Mouse (Mus musculus) embryonic facial prominence, embryonic 10.5 days (tissue): ENCODE data around the gene Trpt1. TPM values are rescaled to one million over a fixed set of nuclear protein-coding genes. Genes with fewer than 3 reads are reported as not detected.
A peak's percentile ranks its signal among the peaks of the same experiment; 100 is the strongest.
"Not testable (repeated sequence)": the region's sequence is repeated elsewhere in the genome, so short reads cannot be mapped to it uniquely, and the experiment has no call there.

Source experiments
- DNase-seq: peaks from one replicate; pipeline ENCODE4 v3.0.0-alpha.2; 2017; ENCODE audit warnings: low spot score
- H3K27ac ChIP-seq: fragments of 300-500 bp; sonication (generic); replicated peaks from 2 replicates; pipeline ENCODE4 v1.5.1; 2016; ENCODE audit warnings: mild to moderate bottlenecking
- H3K27me3 ChIP-seq: fragments of 300-500 bp; sonication (generic); replicated peaks from 2 replicates; pipeline ENCODE4 v1.6.1; 2016; ENCODE audit warnings: low read depth, mild to moderate bottlenecking; ENCODE audit not compliant: poor library complexity, severe bottlenecking
- H3K36me3 ChIP-seq: fragments of 300-500 bp; sonication (generic); replicated peaks from 2 replicates; pipeline ENCODE4 v1.6.1; 2016; ENCODE audit warnings: mild to moderate bottlenecking, moderate library complexity
- H3K4me1 ChIP-seq: fragments of 300-500 bp; sonication (generic); 2 replicates; pipeline ENCODE4 v1.6.1; 2016
- H3K4me3 ChIP-seq: fragments of 300-500 bp; sonication (generic); 2 replicates; pipeline ENCODE4 v1.5.1; 2016; ENCODE audit warnings: mild to moderate bottlenecking, moderate library complexity
- H3K9me3 ChIP-seq: fragments of 300-500 bp; sonication (generic); 2 replicates; pipeline ENCODE4 v1.6.1; 2016; ENCODE audit warnings: mild to moderate bottlenecking
- WGBS: fragments of 180-500 bp; shearing (Covaris S2); methylation state at CpG from one replicate; pipeline ENCODE4 v1.1.7; 2016; 5-methylcytosine and 5-hydroxymethylcytosine counted together
- polyA plus RNA-seq: library from polyadenylated mRNA; unstranded; fragments of >200 nt; fragmentation: Nextera tagmentation; extraction: Ambion mirVana; gene quantifications from 2 replicates; pipeline ENCODE4 v1.2.1, GENCODE M21; 2016

Trpt1 gene
- polyA plus RNA-seq, 1 experiment from 2014 or later: 8.8 TPM

GRCm38 (mm10) chr19:6987904-6988285, 8.0 kb upstream of the Trpt1 start:
- WGBS: 5% methylated on average over 8 of the region's 8 CpGs
- Histone ChIP-seq H3K27ac (peak overlapping the region; percentile 96), H3K4me3 (peak overlapping the region; percentile 95), H3K27me3 (no peaks in the 10 kb centered on the region), H3K36me3 (peaks cover 35% of the 10 kb centered on the region), H3K9me3 (no peaks in the 10 kb centered on the region), H3K4me1 (peaks cover 43% of the 10 kb centered on the region)
- no peak for DNase-seq

GRCm38 (mm10) chr19:6989251-6989650, 6.7 kb upstream of the Trpt1 start:
- 89% methylated on average over 8 of the region's 8 CpGs for WGBS
- peaks cover 21% of the 10 kb centered on the region for H3K36me3 ChIP-seq
- DNase-seq: no peak
- H3K9me3 ChIP-seq: no peaks in the 10 kb centered on the region
- H3K27me3 ChIP-seq: no peaks in the 10 kb centered on the region
- peak overlapping the region; percentile 14; the same call in 1 of the 2 replicates for H3K4me3 ChIP-seq
- no peak overlapping the region for H3K27ac ChIP-seq
- H3K4me1 ChIP-seq: peaks cover 53% of the 10 kb centered on the region

GRCm38 (mm10) chr19:6990712-6991111, 5.2 kb upstream of the Trpt1 start:
- H3K9me3 ChIP-seq: no peaks in the 10 kb centered on the region
- H3K27ac ChIP-seq: no peak overlapping the region
- H3K4me3 ChIP-seq: no peak overlapping the region
- peaks cover 67% of the 10 kb centered on the region for H3K4me1 ChIP-seq
- H3K27me3 ChIP-seq: no peaks in the 10 kb centered on the region
- H3K36me3 ChIP-seq: peaks cover 7% of the 10 kb centered on the region
- DNase-seq: no peak
- 86% methylated on average over 6 of the region's 6 CpGs for WGBS

- peaks cover 66% of the 10 kb centered on the region for H3K4me1 ChIP-seq
- H3K27me3 ChIP-seq, H3K9me3 ChIP-seq, H3K4me3 ChIP-seq, H3K27ac ChIP-seq, DNase-seq, H3K36me3 ChIP-seq: not testable (repeated sequence)
- 91% methylated on average over 6 of the region's 6 CpGs for WGBS
Observed at GRCm38 (mm10) chr19:6991166-6991565, 4.8 kb upstream of the Trpt1 start.

GRCm38 (mm10) chr19:6992011-6992858, 3.7 kb upstream of the Trpt1 start, which contains the start of gene Dnajc4:
Gene Dnajc4, minus strand, starts transcription at chr19:6992572.
- H3K4me1 ChIP-seq: peaks cover 66% of the 10 kb centered on the region
- DNase-seq: peak; percentile 99
- H3K36me3 ChIP-seq: 0 out of 2 replicates have a peak, but pooled peaks cover 3% of the 10 kb centered on the region
- peak within 1 kb of the TSS; percentile 73 for H3K4me3 ChIP-seq
- WGBS: 2% methylated on average over 37 of the region's 37 CpGs
- H3K27me3 ChIP-seq: no peaks in the 10 kb centered on the region
- H3K9me3 ChIP-seq: no peaks in the 10 kb centered on the region
- peak within 1 kb of the TSS; percentile 87 for H3K27ac ChIP-seq

- Histone ChIP-seq H3K36me3 (peaks cover 8% of the 10 kb centered on the region), H3K27ac (peak overlapping the region; percentile 87), H3K4me1 (peaks cover 61% of the 10 kb centered on the region), H3K4me3 (peak overlapping the region; percentile 73), H3K9me3 (no peaks in the 10 kb centered on the region), H3K27me3 (no peaks in the 10 kb centered on the region)
- WGBS: 59% methylated on average over 14 of the region's 14 CpGs
- DNase-seq: no peak
Observed at GRCm38 (mm10) chr19:6993011-6993770, 2.7 kb upstream of the Trpt1 start.

GRCm38 (mm10) chr19:6994002-6994401, 1.9 kb upstream of the Trpt1 start:
- peaks cover 17% of the 10 kb centered on the region for H3K36me3 ChIP-seq
- no peaks in the 10 kb centered on the region for H3K27me3 ChIP-seq
- H3K4me1 ChIP-seq: peaks cover 59% of the 10 kb centered on the region
- H3K9me3 ChIP-seq: no peaks in the 10 kb centered on the region
- H3K27ac ChIP-seq: no peak overlapping the region
- no peak for DNase-seq
- 87% methylated on average over 8 of the region's 8 CpGs for WGBS
- peak overlapping the region; percentile 73; the same call in 1 of the 2 replicates for H3K4me3 ChIP-seq

- Histone ChIP-seq H3K4me1 (peaks cover 56% of the 10 kb centered on the region), H3K27me3 (no peaks in the 10 kb centered on the region), H3K27ac (0 out of 2 replicates have a peak overlapping the region, but pooled peaks have one; percentile 10), H3K4me3 (peak overlapping the region; percentile 71), H3K36me3 (peaks cover 19% of the 10 kb centered on the region), H3K9me3 (no peaks in the 10 kb centered on the region)
- 85% methylated on average over 8 of the region's 8 CpGs for WGBS
- no peak for DNase-seq
Observed at GRCm38 (mm10) chr19:6994489-6994888, 1.4 kb upstream of the Trpt1 start.

GRCm38 (mm10) chr19:6995255-6995991, 508 bp upstream of the Trpt1 start:
- peak overlapping the region; percentile 85 for H3K27ac ChIP-seq
- peak overlapping the region; percentile 71 for H3K4me3 ChIP-seq
- no peak for DNase-seq
- no peaks in the 10 kb centered on the region for H3K27me3 ChIP-seq
- peaks cover 28% of the 10 kb centered on the region for H3K36me3 ChIP-seq
- 48% methylated on average over 21 of the region's 21 CpGs for WGBS
- H3K9me3 ChIP-seq: no peaks in the 10 kb centered on the region
- peaks cover 56% of the 10 kb centered on the region for H3K4me1 ChIP-seq

GRCm38 (mm10) chr19:6997721-6998290, 1.9 kb downstream of the Trpt1 start:
- H3K27me3 ChIP-seq: no peaks in the 10 kb centered on the region
- no peak overlapping the region for H3K27ac ChIP-seq
- peak overlapping the region; percentile 71; the same call in 1 of the 2 replicates for H3K4me3 ChIP-seq
- no peaks in the 10 kb centered on the region for H3K9me3 ChIP-seq
- H3K36me3 ChIP-seq: peaks cover 46% of the 10 kb centered on the region
- no peak for DNase-seq
- H3K4me1 ChIP-seq: peaks cover 43% of the 10 kb centered on the region
- 81% methylated on average over 9 of the region's 9 CpGs for WGBS

GRCm38 (mm10) chr19:6999360-7000063, 3.6 kb downstream of the Trpt1 start:
- H3K27me3 ChIP-seq: no peaks in the 10 kb centered on the region
- no peak overlapping the region for H3K27ac ChIP-seq
- H3K4me3 ChIP-seq: no peak overlapping the region; the same call in 1 of the 2 replicates
- 93% methylated on average over 19 of the region's 19 CpGs for WGBS
- DNase-seq: no peak
- H3K9me3 ChIP-seq: no peaks in the 10 kb centered on the region
- H3K36me3 ChIP-seq: peaks cover 46% of the 10 kb centered on the region
- H3K4me1 ChIP-seq: peaks cover 30% of the 10 kb centered on the region
